Mouse (Mus musculus): Measurements from ENCODE around the gene P2rx7. TPM values are rescaled to one million over a fixed set of nuclear protein-coding genes. Genes with fewer than 3 reads are reported as not detected.

P2rx7 gene
- total and polyA plus RNA-seq, 3 experiments = 0.72 to 9.0 (median 8.9) TPM

DNA sequence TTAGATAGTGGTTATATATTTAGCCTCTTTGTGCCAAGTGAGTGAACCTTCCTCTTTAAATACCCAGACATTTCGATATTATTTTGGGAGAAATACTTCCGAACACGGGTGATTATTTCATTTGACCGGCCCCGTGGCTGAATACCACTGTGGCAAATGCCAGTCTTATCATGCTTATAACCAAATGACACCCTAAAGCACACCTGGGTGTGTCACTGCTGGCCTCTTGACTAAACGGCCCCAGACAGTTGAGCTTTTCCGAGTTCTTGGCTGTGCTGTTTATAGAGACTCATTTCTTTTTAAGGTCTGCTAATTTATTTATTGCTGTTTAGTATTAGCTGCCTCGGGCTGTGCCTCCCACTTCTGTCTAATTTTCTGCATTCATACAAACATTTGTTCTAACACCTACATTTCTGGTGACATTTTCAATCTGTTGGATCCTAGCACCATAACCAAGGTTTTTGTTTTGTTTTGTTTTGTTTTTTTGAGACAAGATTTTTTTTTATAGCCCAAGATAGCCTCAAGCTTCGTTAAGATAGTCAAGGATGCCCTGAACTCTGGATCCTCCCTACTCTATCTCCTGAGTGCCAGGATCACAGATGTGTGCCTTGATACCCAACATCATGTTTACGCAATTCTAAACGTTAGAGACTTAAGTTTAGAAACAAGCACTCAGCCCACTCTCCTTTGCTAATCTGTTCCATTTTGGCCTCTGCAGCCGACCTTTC lies 56.6 kb downstream of the P2rx7 start:
- no peak for ATAC-seq (ENCODE audit: extremely low read depth, insufficient number of reproducible peaks, low FRiP score, poor library complexity, severe bottlenecking)
- DNase-seq (ENCODE audit: low spot score) = no peak
- H3K27me3 ChIP-seq (ENCODE audit: insufficient read depth, low read length) = no peaks in the 10 kb centered on the region
- H3K9me3 ChIP-seq (replicated peaks) = no peaks in the 10 kb centered on the region
- no peak overlapping the region; the same call in 1 of the 2 replicates for H3K4me3 ChIP-seq (ENCODE audit: low read depth, low read length)
- TF ChIP-seq POLR2AphosphoS5 (IDR thresholded peaks at IDR 0.05; ENCODE audit: insufficient replicate concordance, low read depth, low read length) = no peak
- peak; percentile 18; the same call in 1 of the 2 replicates for TF ChIP-seq TAL1 (conservative IDR thresholded peaks at IDR 0.05; ENCODE audit: low read depth, low read length)
- TF ChIP-seq GATA1 (IDR thresholded peaks at IDR 0.05; ENCODE audit: borderline replicate concordance, low read length) = no peak
- TF ChIP-seq GATA2 (IDR thresholded peaks at IDR 0.05; ENCODE audit: borderline replicate concordance, low read depth, low read length) = no peak
- no peaks in the 10 kb centered on the region for H3K36me3 ChIP-seq (replicated peaks)
- H3K4me1 ChIP-seq (ENCODE audit: insufficient read depth, low read depth, low read length) = peaks cover 82% of the 10 kb centered on the region

DNA sequence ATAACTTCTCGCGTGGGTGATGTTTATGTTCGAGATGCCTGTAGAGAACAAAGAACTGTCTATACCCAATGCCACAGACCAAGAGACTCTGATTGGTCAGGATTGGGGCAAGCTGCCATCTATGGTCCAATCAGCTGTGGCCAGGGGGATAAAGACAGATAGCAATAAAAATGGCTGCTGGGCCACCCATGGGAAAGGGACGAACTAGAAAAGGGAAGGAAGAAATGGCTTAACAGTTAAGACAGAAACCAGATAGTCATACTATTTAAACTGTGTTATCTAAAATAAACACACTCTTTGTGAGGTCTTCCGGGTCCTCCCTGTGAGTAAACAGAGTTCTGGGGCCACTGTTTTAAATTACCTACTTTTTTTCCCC lies 57.1 kb downstream of the P2rx7 start:
- ATAC-seq (ENCODE audit: extremely low read depth, insufficient number of reproducible peaks, low FRiP score, poor library complexity, severe bottlenecking) = peak; percentile 75
- H3K4me1 ChIP-seq (ENCODE audit: insufficient read depth, low read depth, low read length) = peaks cover 82% of the 10 kb centered on the region

DNA sequence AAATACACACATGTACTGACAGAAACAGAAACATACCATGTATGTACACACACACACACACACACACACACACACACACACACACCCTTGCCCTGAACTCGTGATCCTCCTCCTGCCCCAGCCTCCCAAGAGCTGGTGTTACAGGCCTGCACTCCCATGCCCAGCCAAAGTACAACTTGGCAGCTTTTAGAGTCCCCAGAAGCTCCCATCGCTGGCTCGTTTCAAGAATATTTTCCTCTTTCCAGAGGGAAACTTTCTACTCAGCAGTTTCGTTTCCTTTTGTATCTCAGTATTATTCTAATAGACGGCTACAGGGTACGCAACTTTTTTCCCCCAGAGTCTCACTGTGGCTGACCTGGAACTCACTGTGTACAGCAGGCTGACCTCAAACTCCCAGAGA lies 58.4 kb downstream of the P2rx7 start:
- DNase-seq (ENCODE audit: low spot score) = no peak
- H3K36me3 ChIP-seq (replicated peaks) = no peaks in the 10 kb centered on the region
- no peak overlapping the region for H3K4me3 ChIP-seq (ENCODE audit: low read depth, low read length)
- H3K9me3 ChIP-seq (replicated peaks) = no peaks in the 10 kb centered on the region
- TF ChIP-seq GATA2 (IDR thresholded peaks at IDR 0.05; ENCODE audit: borderline replicate concordance, low read depth, low read length) = no peak
- no peak for TF ChIP-seq GATA1 (IDR thresholded peaks at IDR 0.05; ENCODE audit: borderline replicate concordance, low read length)
- no peak for TF ChIP-seq CTCF (IDR thresholded peaks at IDR 0.05; ENCODE audit: low read depth, low read length)
- no peak for TF ChIP-seq TAL1 (conservative IDR thresholded peaks at IDR 0.05; ENCODE audit: low read depth, low read length)
- no peak for TF ChIP-seq POLR2AphosphoS5 (IDR thresholded peaks at IDR 0.05; ENCODE audit: insufficient replicate concordance, low read depth, low read length)
- H3K27me3 ChIP-seq (ENCODE audit: insufficient read depth, low read length) = no peaks in the 10 kb centered on the region
- ATAC-seq (ENCODE audit: extremely low read depth, insufficient number of reproducible peaks, low FRiP score, poor library complexity, severe bottlenecking) = no peak
- H3K4me1 ChIP-seq (ENCODE audit: insufficient read depth, low read depth, low read length) = peaks cover 81% of the 10 kb centered on the region

More for the DNA sequence above, 57.1 kb downstream of the P2rx7 start:
- Histone ChIP-seq H3K27me3 (ENCODE audit: insufficient read depth, low read length) (no peaks in the 10 kb centered on the region), H3K36me3 (replicated peaks) (no peaks in the 10 kb centered on the region), H3K9me3 (replicated peaks) (no peaks in the 10 kb centered on the region), H3K4me3 (ENCODE audit: low read depth, low read length) (no peak overlapping the region; the same call in 1 of the 2 replicates)
- peak; percentile 90 for DNase-seq (ENCODE audit: low spot score)
- TF ChIP-seq TAL1 (conservative IDR thresholded peaks at IDR 0.05; ENCODE audit: low read depth, low read length) (no peak), GATA1 (IDR thresholded peaks at IDR 0.05; ENCODE audit: borderline replicate concordance, low read length) (no peak), CTCF (IDR thresholded peaks at IDR 0.05; ENCODE audit: low read depth, low read length) (no peak), GATA2 (IDR thresholded peaks at IDR 0.05; ENCODE audit: borderline replicate concordance, low read depth, low read length) (no peak), POLR2AphosphoS5 (IDR thresholded peaks at IDR 0.05; ENCODE audit: insufficient replicate concordance, low read depth, low read length) (no peak)

DNA sequence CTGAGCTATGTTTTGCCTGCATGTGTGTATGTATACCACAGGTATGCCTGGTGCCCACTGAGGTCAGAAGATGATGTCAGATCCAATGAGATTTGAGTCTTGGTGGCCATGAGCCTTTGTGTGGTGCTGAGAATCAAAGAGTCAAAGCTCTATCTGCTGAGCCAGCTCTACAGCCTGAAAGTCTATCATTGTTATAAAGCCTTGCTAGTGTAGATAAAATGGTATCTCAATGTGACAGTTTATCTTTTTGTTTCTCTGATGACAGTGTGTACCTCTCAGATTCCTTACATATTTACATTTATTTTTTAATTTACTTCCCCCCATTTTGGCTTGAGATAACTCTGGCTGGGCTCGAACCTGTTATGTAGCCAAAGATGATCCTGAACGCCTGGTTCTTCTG lies 59.9 kb downstream of the P2rx7 start:
- Histone ChIP-seq H3K9me3 (replicated peaks) (no peaks in the 10 kb centered on the region), H3K36me3 (replicated peaks) (no peaks in the 10 kb centered on the region), H3K27me3 (ENCODE audit: insufficient read depth, low read length) (no peaks in the 10 kb centered on the region), H3K4me1 (ENCODE audit: insufficient read depth, low read depth, low read length) (peaks cover 80% of the 10 kb centered on the region), H3K4me3 (ENCODE audit: low read depth, low read length) (no peak overlapping the region)
- no peak for ATAC-seq (ENCODE audit: extremely low read depth, insufficient number of reproducible peaks, low FRiP score, poor library complexity, severe bottlenecking)
- TF ChIP-seq TAL1 (conservative IDR thresholded peaks at IDR 0.05; ENCODE audit: low read depth, low read length) = peak; percentile 51
- no peak for TF ChIP-seq CTCF (IDR thresholded peaks at IDR 0.05; ENCODE audit: low read depth, low read length)
- DNase-seq (ENCODE audit: low spot score) = no peak

DNA sequence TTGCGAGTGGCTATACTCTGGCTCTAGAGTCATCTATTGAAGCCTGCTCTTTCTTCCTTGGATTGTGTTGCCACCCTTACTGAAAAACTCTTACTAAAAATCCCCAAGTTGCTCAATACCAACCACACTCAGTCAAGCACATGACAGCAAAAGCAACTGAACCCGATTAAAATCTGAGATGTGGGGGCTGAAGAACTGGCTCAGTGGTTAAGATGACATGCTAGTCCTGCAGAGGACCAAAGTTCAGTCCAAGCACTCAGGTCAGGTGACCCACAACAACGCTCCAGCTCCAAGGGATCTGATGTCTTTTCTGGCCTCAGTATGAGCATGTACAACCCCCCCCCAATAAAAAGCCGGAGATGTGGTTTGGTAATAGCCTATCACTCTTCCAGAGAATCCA lies 60.9 kb downstream of the P2rx7 start:
- H3K4me1 ChIP-seq (ENCODE audit: insufficient read depth, low read depth, low read length) = peaks cover 74% of the 10 kb centered on the region
- H3K36me3 ChIP-seq (replicated peaks) = no peaks in the 10 kb centered on the region
- no peak overlapping the region for H3K4me3 ChIP-seq (ENCODE audit: low read depth, low read length)
- no peak for ATAC-seq (ENCODE audit: extremely low read depth, insufficient number of reproducible peaks, low FRiP score, poor library complexity, severe bottlenecking)
- no peaks in the 10 kb centered on the region for H3K9me3 ChIP-seq (replicated peaks)
- DNase-seq (ENCODE audit: low spot score) = no peak
- TF ChIP-seq CTCF (IDR thresholded peaks at IDR 0.05; ENCODE audit: low read depth, low read length) (no peak), POLR2AphosphoS5 (IDR thresholded peaks at IDR 0.05; ENCODE audit: insufficient replicate concordance, low read depth, low read length) (no peak), GATA2 (IDR thresholded peaks at IDR 0.05; ENCODE audit: borderline replicate concordance, low read depth, low read length) (no peak), TAL1 (conservative IDR thresholded peaks at IDR 0.05; ENCODE audit: low read depth, low read length) (no peak), GATA1 (IDR thresholded peaks at IDR 0.05; ENCODE audit: borderline replicate concordance, low read length) (no peak)
- no peaks in the 10 kb centered on the region for H3K27me3 ChIP-seq (ENCODE audit: insufficient read depth, low read length)

DNA sequence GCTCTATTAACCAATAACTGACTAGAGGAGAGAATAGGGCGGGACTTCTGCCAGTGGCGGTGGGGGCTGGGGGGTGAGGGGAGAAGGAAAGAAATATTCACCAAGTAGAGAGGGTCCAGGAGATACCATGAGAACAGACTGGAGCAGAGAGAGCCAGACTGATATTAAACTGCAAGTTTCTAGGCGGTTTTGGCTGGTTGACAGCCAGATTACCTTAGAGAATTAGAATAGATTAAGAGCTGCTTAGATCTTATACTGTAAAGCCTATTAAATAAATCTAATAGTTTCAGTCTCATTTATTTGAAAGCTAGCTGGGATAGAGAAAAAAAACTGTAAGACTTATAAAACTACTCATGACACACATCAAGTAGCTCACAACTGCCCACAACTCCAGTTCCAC lies 61.5 kb downstream of the P2rx7 start:
- Histone ChIP-seq H3K36me3 (replicated peaks) (peaks cover 4% of the 10 kb centered on the region), H3K9me3 (replicated peaks) (no peaks in the 10 kb centered on the region), H3K27me3 (ENCODE audit: insufficient read depth, low read length) (no peaks in the 10 kb centered on the region), H3K4me3 (ENCODE audit: low read depth, low read length) (no peak overlapping the region), H3K4me1 (ENCODE audit: insufficient read depth, low read depth, low read length) (peaks cover 68% of the 10 kb centered on the region)
- TF ChIP-seq CTCF (IDR thresholded peaks at IDR 0.05; ENCODE audit: low read depth, low read length) (no peak), GATA1 (IDR thresholded peaks at IDR 0.05; ENCODE audit: borderline replicate concordance, low read length) (no peak), POLR2AphosphoS5 (IDR thresholded peaks at IDR 0.05; ENCODE audit: insufficient replicate concordance, low read depth, low read length) (no peak), TAL1 (conservative IDR thresholded peaks at IDR 0.05; ENCODE audit: low read depth, low read length) (no peak), GATA2 (IDR thresholded peaks at IDR 0.05; ENCODE audit: borderline replicate concordance, low read depth, low read length) (no peak)
- no peak for ATAC-seq (ENCODE audit: extremely low read depth, insufficient number of reproducible peaks, low FRiP score, poor library complexity, severe bottlenecking)
- no peak for DNase-seq (ENCODE audit: low spot score)
